Mouse (Mus musculus) lung, postnatal 4 days (tissue): Measurements from ENCODE around the gene Prkca.

ENCODE experiments used
- DNase-seq, 2 experiments: peaks; one replicate each; pipeline ENCODE4 v3.0.0; 2021

Gene Prkca

DNA sequence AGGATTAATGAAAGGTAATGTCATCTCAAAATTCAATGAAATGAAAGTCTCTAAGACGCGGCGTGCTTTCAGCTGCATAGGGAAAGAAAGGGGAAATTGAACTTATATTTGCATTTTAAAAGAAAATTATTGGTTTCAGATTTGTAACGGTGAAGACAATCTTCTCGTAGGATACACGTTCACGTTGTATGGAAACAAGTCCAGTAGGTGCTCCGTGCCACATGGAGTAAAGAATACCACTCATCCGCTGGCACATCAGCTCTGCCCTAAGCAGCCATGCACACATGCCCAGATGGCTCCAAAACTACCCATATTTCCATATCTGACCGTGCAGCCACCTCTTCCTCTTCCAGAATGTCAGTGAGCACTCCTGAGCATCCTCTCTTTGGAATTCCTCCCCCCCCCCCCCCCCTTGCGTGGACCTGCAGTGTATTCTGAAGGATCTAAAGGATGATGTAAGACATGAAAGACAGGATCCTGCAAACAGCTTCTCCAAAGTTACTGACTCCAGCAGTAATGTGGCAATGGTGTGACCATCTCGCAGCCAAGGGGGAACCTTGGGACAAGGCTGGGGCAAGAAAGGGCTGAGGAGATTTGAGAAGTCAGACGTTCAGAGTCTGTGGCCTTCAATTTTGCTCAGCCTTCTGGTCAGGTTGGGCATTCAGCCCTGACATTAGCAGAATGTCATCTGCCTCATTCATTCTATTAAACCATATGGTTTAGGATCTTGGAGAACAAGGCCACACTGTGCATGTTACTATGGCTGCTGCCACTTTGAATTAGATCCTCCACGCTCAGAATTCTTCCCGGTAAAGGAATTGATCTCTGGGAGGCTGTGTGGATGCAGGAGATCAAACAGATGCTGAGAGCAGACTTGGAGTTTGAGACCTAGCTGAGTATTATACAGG, 142.8 kb downstream of the Prkca start:
- no peak for DNase-seq

DNA sequence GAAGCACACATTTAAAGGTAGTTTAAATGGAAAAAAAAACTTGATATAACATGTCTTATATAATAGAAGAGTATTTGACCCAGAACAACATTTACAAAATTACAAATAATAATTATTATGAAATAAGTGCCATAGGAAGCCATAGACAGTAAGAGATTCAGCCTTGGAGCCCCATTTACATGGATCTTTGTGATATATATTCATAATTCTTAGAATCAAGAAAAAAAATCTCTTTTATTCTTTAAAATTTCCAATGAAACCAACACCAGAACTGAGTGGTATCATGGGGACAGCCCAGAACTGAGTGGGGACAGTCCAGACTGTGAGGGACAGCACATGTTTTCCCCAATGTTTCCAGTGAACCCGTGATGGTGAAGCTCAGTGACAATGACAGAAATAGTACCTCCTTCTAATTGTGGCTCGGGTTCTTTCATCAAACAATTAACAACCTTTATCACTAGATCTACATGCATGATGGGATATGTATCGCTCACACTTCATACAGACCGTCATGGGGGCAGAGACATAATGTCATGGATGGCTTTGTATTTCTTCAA, 144.2 kb downstream of the Prkca start:
- no peak for DNase-seq

DNA sequence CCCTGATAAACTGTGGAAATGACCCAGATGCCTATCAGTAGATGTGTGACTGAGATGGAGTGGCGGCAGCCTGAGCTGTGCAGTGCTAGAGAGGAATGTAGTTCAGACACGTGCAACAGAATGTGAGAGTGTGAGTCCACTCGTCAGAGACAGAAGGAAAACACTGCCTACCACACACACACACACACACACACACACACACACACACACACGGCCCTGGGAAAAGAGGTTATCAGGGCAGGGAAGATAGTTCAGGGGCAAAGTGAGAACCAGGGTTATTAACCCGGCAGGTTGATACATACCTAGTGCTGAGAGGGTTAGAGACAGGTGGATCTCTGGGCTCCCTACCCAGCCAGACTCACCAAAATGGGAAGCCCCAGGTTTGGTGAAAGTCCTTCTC, 145.1 kb downstream of the Prkca start:
- DNase-seq: no peak

DNA sequence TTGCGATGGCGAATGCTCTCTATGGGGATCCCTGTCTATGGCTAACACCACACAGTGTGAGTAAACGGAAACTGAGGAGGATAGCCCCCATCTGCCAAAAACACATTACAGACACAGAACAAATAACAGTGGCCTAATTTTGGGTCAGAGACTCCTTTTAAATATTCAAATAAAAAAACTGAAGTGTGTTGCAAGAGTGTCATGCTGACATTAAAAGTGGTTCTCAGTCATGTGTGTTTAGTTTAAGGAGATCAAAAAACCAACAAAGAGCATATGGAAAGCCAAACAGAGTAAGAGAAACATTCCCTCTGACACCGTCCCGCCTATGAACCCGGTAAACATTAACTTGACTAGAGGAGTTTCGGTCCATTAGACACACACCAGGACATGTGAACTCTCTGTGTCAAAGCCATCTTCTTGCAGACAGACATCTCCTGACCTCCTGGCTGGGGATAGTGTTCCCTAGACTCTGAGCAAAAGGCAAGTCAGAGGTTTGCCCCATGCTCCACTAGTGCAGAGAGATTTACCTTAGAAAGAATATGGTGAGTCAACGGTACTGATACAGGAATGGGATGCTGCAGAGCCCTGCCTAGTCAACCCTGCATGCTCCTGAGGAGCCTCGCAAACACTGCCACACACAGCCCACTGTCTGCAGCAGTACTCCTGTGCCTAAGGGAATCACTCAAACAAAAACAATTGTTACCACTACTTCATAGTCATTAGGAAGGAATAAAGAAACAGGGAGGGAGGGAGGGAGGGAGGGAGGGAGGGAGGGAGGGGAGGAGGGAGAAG, 146.1 kb downstream of the Prkca start:
- no peak for DNase-seq

DNA sequence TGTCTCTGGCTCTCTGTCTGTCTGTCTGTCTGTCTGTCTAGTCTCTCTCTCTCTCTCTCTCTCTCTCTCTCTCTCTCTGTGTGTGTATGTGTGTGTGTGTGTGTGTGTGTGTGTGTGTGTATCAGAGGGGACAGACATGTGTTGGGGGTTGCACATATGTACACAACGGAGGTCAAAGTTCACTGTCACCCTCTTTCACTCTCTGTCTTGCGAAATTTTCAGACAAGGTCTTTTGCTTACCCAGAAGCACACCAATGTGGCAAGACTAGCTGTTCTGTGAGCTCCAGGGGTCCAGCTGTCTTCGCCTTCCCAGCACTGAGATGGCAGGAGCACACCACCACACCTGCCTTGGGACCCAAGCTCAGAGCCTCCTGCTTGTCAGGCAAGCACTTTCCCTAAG, 146.9 kb downstream of the Prkca start:
- no peak for DNase-seq

DNA sequence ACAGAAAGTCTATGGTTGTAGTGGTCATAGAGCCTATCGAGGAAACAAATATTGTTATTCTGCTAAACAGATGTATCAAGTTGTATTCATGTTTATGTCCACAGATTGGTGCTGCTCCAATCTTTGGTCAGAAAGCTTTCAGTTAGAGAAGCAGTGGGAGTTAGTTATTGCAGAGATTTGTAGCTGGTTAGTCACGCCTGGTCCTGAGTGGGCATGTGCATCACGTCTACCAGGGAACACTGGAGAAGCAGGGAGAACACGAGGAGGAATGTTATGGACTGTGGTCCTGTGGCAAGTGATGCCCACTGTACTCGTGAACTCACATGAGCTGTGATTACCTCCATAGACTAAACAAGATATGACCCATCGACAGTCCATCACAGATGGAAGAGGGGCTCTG, 153.4 kb downstream of the Prkca start:
- DNase-seq: no peak

DNA sequence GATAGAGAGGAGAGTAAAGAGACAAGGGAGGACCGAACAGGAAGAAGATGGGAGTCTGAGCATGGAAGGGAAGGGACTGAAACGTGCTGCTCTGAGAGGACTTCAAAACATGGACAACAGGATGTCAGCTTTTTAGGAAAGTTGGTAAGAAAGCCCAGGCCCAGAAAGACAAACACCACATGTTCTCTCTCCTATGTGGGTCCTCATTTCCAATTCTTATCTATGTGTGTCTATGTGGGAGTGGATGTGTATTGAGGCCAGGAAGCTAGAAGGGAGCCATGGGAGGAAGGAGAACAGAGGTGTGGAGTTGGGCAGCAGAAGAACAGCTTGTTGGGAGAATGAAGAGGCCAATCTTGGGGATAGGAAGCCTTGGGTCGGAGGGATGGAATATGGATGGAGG, 154.4 kb downstream of the Prkca start:
- no peak for DNase-seq

DNA sequence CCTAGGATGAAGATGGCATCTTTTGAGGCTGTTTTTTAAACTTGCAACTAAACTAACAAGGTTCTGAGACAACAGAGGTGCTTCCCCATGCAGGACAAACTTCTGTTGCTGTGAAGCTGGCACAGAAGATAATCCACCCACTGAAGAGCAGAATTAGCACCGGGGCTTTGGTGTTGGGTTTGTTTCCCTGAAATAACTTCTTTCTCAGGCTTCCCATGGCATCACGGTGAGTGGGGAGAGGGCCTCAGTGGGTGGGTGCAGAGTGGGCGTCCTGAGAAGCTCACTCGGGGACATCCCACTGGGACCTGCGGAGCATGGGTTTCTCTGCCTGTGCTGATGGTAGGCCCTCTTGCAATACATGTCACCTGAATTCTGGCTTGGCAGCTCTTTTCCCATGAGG, 161.3 kb downstream of the Prkca start:
- DNase-seq: no peak

DNA sequence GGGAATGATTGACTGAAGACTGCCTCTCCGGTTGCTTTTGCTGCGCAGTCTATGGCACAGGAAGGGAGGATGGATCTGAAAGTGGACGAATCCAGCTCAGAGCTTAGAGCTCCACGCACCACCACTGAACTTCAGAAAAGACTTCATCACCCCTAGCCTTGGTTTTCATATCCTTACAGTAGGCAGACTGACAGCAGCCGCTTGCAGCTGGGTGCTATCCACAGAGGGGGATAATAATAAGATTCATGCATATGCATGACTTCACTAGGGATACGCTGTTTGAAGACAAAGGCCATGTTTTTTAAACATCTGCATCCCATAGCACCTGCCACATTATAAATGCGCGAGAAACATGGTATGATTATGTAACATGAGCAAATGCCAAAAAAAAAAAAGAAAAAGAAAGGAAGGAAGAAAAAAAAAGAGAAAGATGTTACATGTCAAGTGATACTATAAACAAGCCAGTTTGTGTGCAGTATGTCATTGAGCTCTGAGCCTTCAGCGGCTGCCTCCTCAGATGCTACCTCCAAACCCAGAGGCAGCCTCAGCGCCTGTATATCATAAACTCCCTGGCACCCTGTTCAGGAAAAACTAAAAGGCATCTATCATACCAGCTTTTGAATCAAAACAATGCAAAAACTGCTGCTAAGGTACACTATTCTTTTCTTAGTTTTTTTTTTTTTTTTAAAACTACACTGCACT, 162.6 kb downstream of the Prkca start:
- no peak for DNase-seq

DNA sequence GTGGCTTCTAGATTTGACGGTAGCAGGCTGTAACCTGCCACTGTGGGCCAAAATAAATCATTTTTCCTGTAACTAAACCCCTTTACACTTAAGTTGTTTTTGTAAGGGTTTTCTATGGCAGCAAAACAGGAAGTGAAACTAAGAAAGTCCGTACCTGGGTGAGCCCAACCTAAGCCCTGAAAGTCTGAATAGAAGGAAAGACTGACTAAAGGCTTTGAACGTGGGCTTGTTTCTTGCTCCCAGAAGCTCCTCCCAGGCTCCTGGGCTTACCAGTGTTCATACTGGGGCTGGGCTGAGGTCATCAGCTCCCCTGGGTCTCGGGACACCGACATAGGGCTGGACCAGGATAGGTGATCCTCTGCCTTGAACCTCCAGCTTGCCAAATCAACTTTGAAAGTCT, 164.9 kb downstream of the Prkca start:
- DNase-seq: no peak

DNA sequence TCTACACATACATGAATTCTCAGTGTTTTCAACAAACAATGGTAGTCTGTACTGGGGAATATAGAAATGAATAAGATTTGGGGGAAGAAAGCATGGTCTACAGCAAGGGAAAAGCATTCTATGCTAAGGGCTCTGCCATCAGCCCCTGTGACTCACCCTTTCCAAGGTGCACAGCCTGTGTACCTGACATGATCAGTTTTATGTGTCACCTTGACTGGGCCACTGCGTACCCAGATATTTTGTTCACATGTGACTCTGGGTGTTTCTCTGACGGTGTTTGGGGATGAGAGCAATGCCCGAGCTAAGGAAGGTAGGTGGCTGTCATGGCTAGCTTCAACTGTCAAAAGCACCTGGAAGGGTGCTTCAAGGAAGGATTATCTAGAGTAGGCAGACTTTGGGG, 165.5 kb downstream of the Prkca start:
- DNase-seq: no peak

DNA sequence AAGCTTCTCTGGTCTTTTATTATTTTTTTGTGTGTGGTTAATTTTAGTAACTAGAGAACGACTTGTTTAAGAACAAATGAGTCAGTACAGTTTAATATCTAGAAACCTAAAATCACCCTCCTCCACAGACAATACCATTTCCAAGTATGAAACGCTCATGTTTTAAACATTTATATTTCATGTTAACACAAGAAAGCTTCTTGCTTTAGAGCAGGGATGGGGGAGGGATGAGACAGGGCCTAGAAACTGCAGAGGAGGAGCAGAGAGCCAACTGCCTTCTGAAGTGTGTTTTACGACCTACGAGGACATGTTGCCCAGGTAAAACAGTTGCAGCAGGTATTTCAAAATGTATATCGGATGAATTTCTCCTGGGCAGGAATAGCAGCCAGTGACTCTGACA, 167.0 kb downstream of the Prkca start:
- no peak for DNase-seq

DNA sequence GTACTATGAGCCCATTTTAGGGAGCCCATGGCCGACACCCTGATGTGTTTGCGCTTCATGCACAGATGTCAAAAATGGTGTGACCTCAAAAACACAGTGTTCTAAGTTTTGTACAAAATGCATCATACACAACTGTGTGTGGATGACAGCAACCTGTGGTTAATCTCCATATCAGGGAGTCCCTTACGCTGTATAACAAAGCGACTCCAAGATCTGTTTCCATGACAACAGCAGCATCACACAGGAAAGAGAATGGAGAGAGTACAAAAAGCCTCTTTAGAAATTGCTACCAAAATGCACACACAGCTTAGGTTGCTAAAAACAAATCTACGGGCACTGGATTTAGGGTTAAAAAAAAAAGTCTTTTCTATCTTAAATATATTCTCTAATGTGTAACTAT, 171.8 kb downstream of the Prkca start:
- no peak for DNase-seq

DNA sequence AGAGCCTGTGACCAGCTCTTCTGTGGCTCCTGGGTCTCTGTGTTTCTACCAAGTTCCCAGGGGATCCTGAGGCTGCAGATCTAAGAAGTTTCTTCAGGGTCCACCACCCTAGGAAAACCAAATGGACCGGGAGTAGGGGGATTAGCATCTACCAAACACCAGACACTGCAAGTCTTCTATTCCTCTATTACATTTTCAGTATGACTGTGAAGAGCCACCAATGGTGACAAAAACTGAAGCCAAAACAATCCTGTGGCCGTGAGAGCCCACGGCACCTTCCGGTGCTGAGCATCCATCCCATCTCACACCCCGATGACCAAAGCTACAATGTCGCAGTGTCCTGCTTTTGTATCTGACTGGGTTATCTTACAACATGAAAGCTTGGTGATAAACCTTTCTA, 172.5 kb downstream of the Prkca start:
- no peak for DNase-seq

DNA sequence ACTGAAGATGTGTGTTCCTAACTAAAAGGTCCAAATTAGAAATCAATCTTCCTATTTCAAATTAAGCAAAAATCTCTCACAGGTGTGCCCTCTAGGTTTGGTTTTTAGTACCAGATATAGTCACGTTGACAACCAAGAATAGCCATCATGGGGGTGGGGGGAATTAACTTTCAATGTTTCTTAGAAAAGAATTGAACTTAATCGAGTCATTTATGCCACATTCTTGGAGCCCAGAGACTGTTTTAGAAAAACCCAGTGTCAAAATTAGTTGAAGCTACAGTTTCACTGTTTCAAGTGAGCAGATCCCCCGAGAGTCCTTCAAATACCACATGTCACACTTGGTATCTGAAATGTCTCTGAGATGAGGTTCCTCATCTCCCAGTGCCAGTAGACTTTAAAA, 173.6 kb downstream of the Prkca start:
- no peak for DNase-seq

DNA sequence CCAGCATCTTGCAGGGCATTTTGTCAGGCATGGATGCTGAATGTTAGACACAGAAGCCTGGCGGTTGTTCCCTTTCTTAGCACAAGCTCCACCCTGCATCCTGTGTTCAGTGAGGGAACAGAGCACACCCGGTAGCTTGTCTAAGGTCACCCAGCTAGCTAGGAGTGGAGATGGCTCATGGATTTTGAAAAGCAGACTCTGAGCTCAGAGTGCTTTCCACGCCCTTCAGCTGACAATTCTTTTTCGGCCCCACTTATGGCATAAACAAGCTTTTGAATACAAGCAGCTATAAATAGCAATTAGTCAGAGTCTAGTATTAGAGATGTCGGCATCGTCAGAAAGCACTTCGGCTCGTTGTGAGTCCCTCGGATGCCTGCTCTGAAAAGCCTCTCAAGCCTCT, 178.0 kb downstream of the Prkca start:
- DNase-seq: peak; percentile 12 to 35

DNA sequence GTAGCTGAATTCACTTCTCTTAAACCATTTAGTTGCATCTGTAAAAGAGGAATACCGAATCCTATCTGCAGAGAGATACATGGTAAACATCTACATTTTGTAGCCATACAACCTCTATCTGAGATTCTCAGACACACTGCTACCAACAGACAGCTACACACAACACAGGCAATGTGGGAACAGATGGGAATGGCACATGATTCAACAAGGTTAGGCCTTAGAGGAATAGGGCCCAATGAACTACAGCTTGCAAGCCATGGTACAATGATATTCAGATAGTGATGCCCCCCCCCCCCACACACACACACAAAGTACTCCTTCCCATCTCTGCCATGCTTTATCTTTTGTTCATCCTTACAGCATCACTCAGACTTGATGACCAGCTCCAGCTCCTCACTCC, 181.1 kb downstream of the Prkca start:
- DNase-seq: no peak

DNA sequence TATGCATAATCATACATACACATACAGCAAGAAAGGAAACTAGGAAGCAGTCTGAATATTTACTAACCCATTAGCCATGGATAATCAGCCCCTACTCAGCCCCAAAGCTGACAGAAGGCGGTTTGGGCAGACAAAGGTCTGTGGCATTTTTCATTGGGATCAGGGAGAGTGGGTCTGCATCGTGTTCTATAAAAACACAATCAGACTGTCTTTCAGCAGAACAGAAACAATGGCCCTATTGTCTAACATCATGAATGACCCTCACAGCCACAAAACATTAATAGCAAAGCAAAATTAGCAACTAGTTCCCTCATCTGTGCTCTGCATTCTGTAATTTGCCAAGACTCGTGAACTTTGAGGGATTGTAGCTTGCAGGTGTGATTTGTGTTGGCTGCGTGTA, 181.6 kb downstream of the Prkca start:
- DNase-seq: no peak

DNA sequence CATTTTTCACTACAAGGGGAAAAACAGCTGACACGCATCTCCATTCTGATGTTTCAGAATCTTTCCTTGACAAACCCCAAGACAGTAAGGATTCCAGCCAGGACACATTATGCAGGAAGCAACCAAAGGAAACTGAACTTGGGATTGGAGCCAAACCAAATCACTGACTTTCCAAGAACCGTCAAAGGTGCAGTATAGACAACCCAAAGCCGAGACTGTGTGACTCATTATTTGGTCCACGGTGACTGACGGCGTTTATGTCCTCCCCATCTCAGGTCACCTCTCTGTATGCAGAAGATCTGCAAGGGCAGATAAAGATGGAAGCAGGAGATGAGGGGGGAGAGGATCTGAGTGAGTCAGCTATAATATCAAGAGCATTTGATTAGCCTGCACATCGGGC, 183.7 kb downstream of the Prkca start:
- no peak for DNase-seq

DNA sequence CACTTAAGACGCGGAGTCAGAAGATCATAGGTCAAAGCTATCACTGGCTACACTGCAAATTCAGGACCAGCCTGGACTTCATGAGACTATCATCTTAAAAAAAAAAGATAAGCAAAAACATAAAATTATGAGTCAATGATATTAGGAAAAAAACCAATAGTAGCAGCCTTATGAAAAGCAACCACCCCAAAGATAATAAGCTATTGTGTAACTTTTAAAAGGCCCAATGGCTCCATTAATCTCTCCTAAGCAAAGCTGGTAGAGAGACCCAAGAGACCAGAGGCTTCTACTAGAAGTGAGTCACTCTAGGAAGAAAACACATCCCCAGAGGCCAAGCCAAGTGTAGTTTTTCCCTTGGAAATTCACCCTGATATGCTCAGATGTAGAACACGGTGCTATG, 185.7 kb downstream of the Prkca start:
- no peak for DNase-seq

DNA sequence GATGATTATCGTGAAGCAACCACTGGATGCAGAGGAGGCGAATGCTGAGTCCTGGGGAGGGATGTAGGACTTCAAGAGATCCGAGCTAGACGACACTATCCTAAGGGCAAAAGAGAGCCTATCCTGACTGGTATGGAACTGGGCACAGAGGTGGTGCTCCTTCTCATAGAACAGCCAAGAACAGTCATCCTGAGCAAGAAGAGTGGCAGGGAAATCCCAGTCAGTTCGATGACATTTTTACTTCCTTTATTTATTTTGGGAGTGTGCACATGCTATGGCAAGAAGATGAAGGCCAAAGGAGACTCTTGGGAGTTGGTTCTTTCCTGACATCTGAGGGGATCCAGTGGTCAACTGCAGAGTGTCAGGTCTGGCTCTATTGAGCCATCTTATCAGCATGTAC, 186.7 kb downstream of the Prkca start:
- no peak for DNase-seq

DNA sequence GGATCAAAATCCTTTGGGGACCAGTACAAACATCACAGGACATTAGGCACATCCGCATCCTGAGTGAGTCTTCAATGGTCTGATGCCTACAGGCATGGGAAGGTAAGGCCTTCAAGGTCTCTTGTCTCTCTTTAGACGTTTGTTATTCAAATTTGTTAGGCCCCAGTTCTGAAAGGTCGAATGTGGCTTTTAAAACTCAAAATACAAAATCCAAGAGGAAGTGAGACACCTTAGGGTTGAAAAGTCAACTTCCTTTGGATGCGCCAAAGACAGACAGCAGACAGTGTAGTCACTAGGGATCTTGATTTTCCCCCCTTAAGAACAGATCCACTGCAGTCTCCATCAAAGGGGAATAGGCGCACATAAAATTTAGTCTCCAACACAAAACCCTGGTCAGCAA, 187.6 kb downstream of the Prkca start:
- no peak for DNase-seq

DNA sequence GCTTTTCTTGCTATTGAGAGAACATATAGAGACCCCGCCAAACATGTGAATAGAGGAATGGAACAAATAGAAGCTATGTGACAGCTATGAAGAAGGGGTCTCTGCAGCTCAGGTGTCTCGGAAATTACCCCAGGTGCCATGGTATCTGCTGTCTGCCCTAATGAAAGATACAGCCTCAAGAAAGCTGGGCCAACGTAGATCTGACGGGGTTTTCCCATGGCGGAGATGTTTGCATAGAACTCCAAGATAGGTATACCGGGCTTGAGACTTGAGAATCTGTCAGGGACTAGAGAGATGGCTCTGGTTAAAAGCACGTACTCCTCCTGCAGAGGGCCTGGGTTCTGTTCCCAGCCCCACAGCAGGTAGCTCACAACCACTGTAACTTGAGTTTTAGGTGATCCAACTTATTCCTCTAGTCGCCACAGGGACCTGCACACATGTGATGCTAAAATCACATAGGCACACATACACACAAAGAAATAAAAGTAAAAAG, 188.6 kb downstream of the Prkca start:
- DNase-seq: no peak
